Mouse (Mus musculus): ENCODE measurements around the gene Frmd5. TPM values are rescaled to one million over a fixed set of nuclear protein-coding genes. Genes with fewer than 3 reads are reported as not detected.

The Frmd5 gene
- polyA plus RNA-seq, 1 experiment: 0.44 TPM

GRCm38 (mm10) chr2:121787271-121787670, 19.6 kb downstream of the Frmd5 start:
- no peaks in the 10 kb centered on the region for H3K27me3 ChIP-seq (ENCODE audit: control insufficient read depth, insufficient read depth, insufficient read length)
- H3K4me3 ChIP-seq: peak overlapping the region; percentile 13
- no peaks in the 10 kb centered on the region for H3K36me3 ChIP-seq (ENCODE audit: control insufficient read depth, insufficient read depth)
- no peaks in the 10 kb centered on the region for H3K79me2 ChIP-seq (ENCODE audit: control insufficient read depth, insufficient read depth)
- TF ChIP-seq POLR2AphosphoS2 (IDR thresholded peaks at IDR 0.05; ENCODE audit: insufficient read length, low read depth) (no peak), CEBPB (IDR thresholded peaks at IDR 0.05; ENCODE audit: insufficient read depth, poor library complexity, severe bottlenecking) (no peak), SRF (IDR thresholded peaks at IDR 0.05; ENCODE audit: control insufficient read depth, insufficient read length, low read depth) (no peak), MAX (IDR thresholded peaks at IDR 0.05; ENCODE audit: low read depth) (no peak), TCF3 (IDR thresholded peaks at IDR 0.05; ENCODE audit: insufficient read length, low read depth) (no peak), USF1 (IDR thresholded peaks at IDR 0.05; ENCODE audit: low read depth) (no peak)
- H3ac ChIP-seq (ENCODE audit: control insufficient read depth, insufficient read length): no peak overlapping the region
- H3K4me2 ChIP-seq (ENCODE audit: low read depth): peak overlapping the region; percentile 81

GRCm38 (mm10) chr2:121776219-121776618, 30.7 kb downstream of the Frmd5 start:
- Histone ChIP-seq H3ac (ENCODE audit: control insufficient read depth, insufficient read length) (no peak overlapping the region), H3K79me2 (ENCODE audit: control insufficient read depth, insufficient read depth) (no peaks in the 10 kb centered on the region), H3K4me2 (ENCODE audit: low read depth) (no peak overlapping the region), H3K4me3 (no peak overlapping the region), H3K27me3 (ENCODE audit: control insufficient read depth, insufficient read depth, insufficient read length) (no peaks in the 10 kb centered on the region), H3K36me3 (ENCODE audit: control insufficient read depth, insufficient read depth) (no peaks in the 10 kb centered on the region)
- TF ChIP-seq TCF12 (IDR thresholded peaks at IDR 0.05; ENCODE audit: insufficient read depth, poor library complexity, severe bottlenecking): no peak
- no peak for TF ChIP-seq CEBPB (IDR thresholded peaks at IDR 0.05; ENCODE audit: insufficient read depth, poor library complexity, severe bottlenecking)
- no peak for TF ChIP-seq SRF (IDR thresholded peaks at IDR 0.05; ENCODE audit: control insufficient read depth, insufficient read length, low read depth)
- no peak for TF ChIP-seq TCF3 (IDR thresholded peaks at IDR 0.05; ENCODE audit: insufficient read length, low read depth)
- TF ChIP-seq MYOD1 (IDR thresholded peaks at IDR 0.05; ENCODE audit: control insufficient read depth in 1 of 3, insufficient read length in 2 of 3, low read depth in 2 of 3): no peak

- no peak for TF ChIP-seq SRF (IDR thresholded peaks at IDR 0.05; ENCODE audit: control insufficient read depth, insufficient read length, low read depth)
- TF ChIP-seq POLR2A (IDR thresholded peaks at IDR 0.05; ENCODE audit: insufficient read length, low read depth): no peak
- no peak for TF ChIP-seq POLR2AphosphoS2 (IDR thresholded peaks at IDR 0.05; ENCODE audit: insufficient read length, low read depth)
- TF ChIP-seq MYOD1 (IDR thresholded peaks at IDR 0.05; ENCODE audit: control insufficient read depth in 1 of 3, insufficient read length in 2 of 3, low read depth in 2 of 3): no peak
- TF ChIP-seq USF1 (IDR thresholded peaks at IDR 0.05; ENCODE audit: low read depth): no peak
- TF ChIP-seq TCF3 (IDR thresholded peaks at IDR 0.05; ENCODE audit: insufficient read length, low read depth): no peak
- no peak for TF ChIP-seq REST (IDR thresholded peaks at IDR 0.05; ENCODE audit: insufficient read depth, insufficient read length)
- TF ChIP-seq E2F4 (IDR thresholded peaks at IDR 0.05; ENCODE audit: insufficient read depth): no peak
- no peak for TF ChIP-seq MYOG (IDR thresholded peaks at IDR 0.05; ENCODE audit: control insufficient read depth in 1 of 3, insufficient read depth in 1 of 3, insufficient read length in 2 of 3, low read depth in 2 of 3)
- no peak for TF ChIP-seq MAX (IDR thresholded peaks at IDR 0.05; ENCODE audit: low read depth)
- TF ChIP-seq TCF12 (IDR thresholded peaks at IDR 0.05; ENCODE audit: insufficient read depth, poor library complexity, severe bottlenecking): no peak
- no peak for TF ChIP-seq CEBPB (IDR thresholded peaks at IDR 0.05; ENCODE audit: insufficient read depth, poor library complexity, severe bottlenecking)
- H3K4me2 ChIP-seq (ENCODE audit: low read depth): no peak overlapping the region
- no peak overlapping the region for H3ac ChIP-seq (ENCODE audit: control insufficient read depth, insufficient read length)
- no peaks in the 10 kb centered on the region for H3K79me2 ChIP-seq (ENCODE audit: control insufficient read depth, insufficient read depth)
- H3K4me3 ChIP-seq: no peak overlapping the region
- no peaks in the 10 kb centered on the region for H3K36me3 ChIP-seq (ENCODE audit: control insufficient read depth, insufficient read depth)
- no peaks in the 10 kb centered on the region for H3K27me3 ChIP-seq (ENCODE audit: control insufficient read depth, insufficient read depth, insufficient read length)
These were observed 42.0 kb downstream of the Frmd5 start for GRCm38 (mm10) chr2:121764851-121765250.

GRCm38 (mm10) chr2:121761861-121762260, 45.0 kb downstream of the Frmd5 start:
- no peaks in the 10 kb centered on the region for H3K36me3 ChIP-seq (ENCODE audit: control insufficient read depth, insufficient read depth)
- no peak overlapping the region for H3K4me2 ChIP-seq (ENCODE audit: low read depth)
- no peaks in the 10 kb centered on the region for H3K27me3 ChIP-seq (ENCODE audit: control insufficient read depth, insufficient read depth, insufficient read length)
- TF ChIP-seq SRF (IDR thresholded peaks at IDR 0.05; ENCODE audit: control insufficient read depth, insufficient read length, low read depth): no peak
- TF ChIP-seq MYOG (IDR thresholded peaks at IDR 0.05; ENCODE audit: control insufficient read depth in 1 of 3, insufficient read depth in 1 of 3, insufficient read length in 2 of 3, low read depth in 2 of 3): no peak
- no peak for TF ChIP-seq MAX (IDR thresholded peaks at IDR 0.05; ENCODE audit: low read depth)
- TF ChIP-seq MYOD1 (IDR thresholded peaks at IDR 0.05; ENCODE audit: control insufficient read depth in 1 of 3, insufficient read length in 2 of 3, low read depth in 2 of 3): no peak
- no peak for TF ChIP-seq POLR2A (IDR thresholded peaks at IDR 0.05; ENCODE audit: insufficient read length, low read depth)
- TF ChIP-seq E2F4 (IDR thresholded peaks at IDR 0.05; ENCODE audit: insufficient read depth): no peak
- no peak for TF ChIP-seq REST (IDR thresholded peaks at IDR 0.05; ENCODE audit: insufficient read depth, insufficient read length)
- no peak for TF ChIP-seq CEBPB (IDR thresholded peaks at IDR 0.05; ENCODE audit: insufficient read depth, poor library complexity, severe bottlenecking)
- no peak for TF ChIP-seq POLR2AphosphoS2 (IDR thresholded peaks at IDR 0.05; ENCODE audit: insufficient read length, low read depth)
- TF ChIP-seq TCF12 (IDR thresholded peaks at IDR 0.05; ENCODE audit: insufficient read depth, poor library complexity, severe bottlenecking): no peak
- TF ChIP-seq USF1 (IDR thresholded peaks at IDR 0.05; ENCODE audit: low read depth): no peak
- TF ChIP-seq TCF3 (IDR thresholded peaks at IDR 0.05; ENCODE audit: insufficient read length, low read depth): no peak
- H3K79me2 ChIP-seq (ENCODE audit: control insufficient read depth, insufficient read depth): no peaks in the 10 kb centered on the region
- no peak overlapping the region for H3ac ChIP-seq (ENCODE audit: control insufficient read depth, insufficient read length)
- H3K4me3 ChIP-seq: no peak overlapping the region

GRCm38 (mm10) chr2:121761281-121761795, 45.5 kb downstream of the Frmd5 start:
- no peaks in the 10 kb centered on the region for H3K36me3 ChIP-seq (ENCODE audit: control insufficient read depth, insufficient read depth)
- no peaks in the 10 kb centered on the region for H3K27me3 ChIP-seq (ENCODE audit: control insufficient read depth, insufficient read depth, insufficient read length)
- TF ChIP-seq MYOG (IDR thresholded peaks at IDR 0.05; ENCODE audit: control insufficient read depth in 1 of 3, insufficient read depth in 1 of 3, insufficient read length in 2 of 3, low read depth in 2 of 3) (no peak), MYOD1 (IDR thresholded peaks at IDR 0.05; ENCODE audit: control insufficient read depth in 1 of 3, insufficient read length in 2 of 3, low read depth in 2 of 3) (no peak), TCF12 (IDR thresholded peaks at IDR 0.05; ENCODE audit: insufficient read depth, poor library complexity, severe bottlenecking) (no peak), TCF3 (IDR thresholded peaks at IDR 0.05; ENCODE audit: insufficient read length, low read depth) (no peak), SRF (IDR thresholded peaks at IDR 0.05; ENCODE audit: control insufficient read depth, insufficient read length, low read depth) (no peak), MAX (IDR thresholded peaks at IDR 0.05; ENCODE audit: low read depth) (no peak), REST (IDR thresholded peaks at IDR 0.05; ENCODE audit: insufficient read depth, insufficient read length) (no peak), E2F4 (IDR thresholded peaks at IDR 0.05; ENCODE audit: insufficient read depth) (no peak), USF1 (IDR thresholded peaks at IDR 0.05; ENCODE audit: low read depth) (no peak), CEBPB (IDR thresholded peaks at IDR 0.05; ENCODE audit: insufficient read depth, poor library complexity, severe bottlenecking) (no peak)
- H3K4me2 ChIP-seq (ENCODE audit: low read depth): no peak overlapping the region
- no peak overlapping the region for H3K4me3 ChIP-seq
- H3ac ChIP-seq (ENCODE audit: control insufficient read depth, insufficient read length): no peak overlapping the region
- no peaks in the 10 kb centered on the region for H3K79me2 ChIP-seq (ENCODE audit: control insufficient read depth, insufficient read depth)
